Mouse (Mus musculus) stomach, embryonic 14.5 days (tissue): Measurements from ENCODE around the gene Azgp1. TPM values are rescaled to one million over a fixed set of nuclear protein-coding genes. Genes with fewer than 3 reads are reported as not detected.
"Not testable (repeated sequence)": the region's sequence is repeated elsewhere in the genome, so short reads cannot be mapped to it uniquely, and the experiment has no call there.

Experiments
- ATAC-seq: fragments of 200-750 bp; cut with Nextera tagmentation; 2 replicates; pipeline ENCODE4 v1.8.0; 2017; ENCODE audit warnings: low read depth, moderate TSS enrichment; ENCODE audit not compliant: insufficient number of reproducible peaks, insufficient read depth, low FRiP score
- H3K27ac ChIP-seq: fragments of 300-500 bp; sonication (generic); 2 replicates; pipeline ENCODE4 v1.5.1; 2014; ENCODE audit warnings: mild to moderate bottlenecking, low read length, moderate library complexity, mixed read lengths
- H3K27me3 ChIP-seq: fragments of 300-500 bp; sonication (generic); 2 replicates; pipeline ENCODE4 v1.6.1; 2014; ENCODE audit warnings: low read length, control low read depth, mixed read lengths; ENCODE audit not compliant: control insufficient read depth, insufficient read depth
- H3K36me3 ChIP-seq: fragments of 300-500 bp; sonication (generic); 2 replicates; pipeline ENCODE4 v1.6.1; 2014; ENCODE audit warnings: mild to moderate bottlenecking, control low read depth, low read length, moderate library complexity, mixed read lengths; ENCODE audit not compliant: control insufficient read depth, insufficient read depth
- H3K4me1 ChIP-seq: fragments of 300-500 bp; sonication (generic); 2 replicates; pipeline ENCODE4 v1.6.1; 2014; ENCODE audit warnings: low read length, control low read depth, mixed read lengths; ENCODE audit not compliant: control insufficient read depth, insufficient read depth
- H3K4me2 ChIP-seq: fragments of 300-500 bp; sonication (generic); replicated peaks from 2 replicates; pipeline ENCODE4 v1.6.1; 2014; ENCODE audit warnings: low read depth, low read length, control low read depth
- H3K4me3 ChIP-seq: fragments of 300-500 bp; sonication (generic); 2 replicates; pipeline ENCODE4 v1.5.1; 2014; ENCODE audit warnings: low read depth, low read length, control low read depth
- H3K9ac ChIP-seq: fragments of 300-500 bp; sonication (generic); replicated peaks from 2 replicates; pipeline ENCODE4 v1.6.1; 2014; ENCODE audit warnings: low read depth, mild to moderate bottlenecking, control low read depth, low read length, moderate library complexity, mixed read lengths
- H3K9me3 ChIP-seq: fragments of 300-500 bp; sonication (generic); 2 replicates; pipeline ENCODE4 v1.6.1; 2016; ENCODE audit warnings: low read depth, low read length, control low read depth; ENCODE audit not compliant: control insufficient read depth
- WGBS: fragments of 180-500 bp; shearing (Covaris S2); extraction: QIAGEN DNeasy Blood & Tissue Kit; methylation state at CpG from one replicate; pipeline ENCODE4 v1.1.7; 2014; 5-methylcytosine and 5-hydroxymethylcytosine counted together
- polyA plus RNA-seq: library from polyadenylated mRNA; unstranded; fragments of >200 nt; fragmentation: Nextera tagmentation; extraction: Ambion mirVana; gene quantifications from 2 replicates; pipeline ENCODE4 v1.2.1, GENCODE M21; 2014

The Azgp1 gene
- not detected in 2 replicates for polyA plus RNA-seq

DNA sequence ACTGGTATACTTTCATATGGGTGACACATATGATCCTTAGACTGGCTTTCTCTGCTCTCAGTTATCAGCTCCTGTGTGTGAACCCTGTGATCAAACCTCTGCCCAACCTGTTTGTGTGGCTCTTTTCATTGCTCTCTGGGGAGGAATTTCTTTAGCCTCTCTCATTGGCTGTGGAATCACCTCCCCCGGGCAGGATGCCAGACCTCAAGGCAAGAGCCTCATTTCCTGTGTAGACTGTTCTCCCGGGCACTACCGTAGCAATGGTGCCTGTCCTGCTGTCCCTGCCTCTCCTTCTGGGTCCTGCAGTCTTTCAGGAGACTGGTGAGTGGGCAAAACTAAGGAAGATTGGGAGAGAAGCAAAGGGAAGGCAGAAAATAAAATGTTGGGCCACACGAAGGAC is at the start of gene Azgp1:
TSS of gene Azgp1 (plus strand) at position 221 of the 400 bp plus-strand sequence.
- H3K4me1 ChIP-seq = no peaks in the 10 kb centered on the region
- no peak within 1 kb of the TSS for H3K4me2 ChIP-seq
- no peak within 1 kb of the TSS for H3K9ac ChIP-seq
- ATAC-seq = no peak
- WGBS = 73% methylated on average over 4 of the region's 4 CpGs
- no peak within 1 kb of the TSS for H3K27ac ChIP-seq
- no peaks in the 10 kb centered on the region for H3K27me3 ChIP-seq
- no peaks in the 10 kb centered on the region for H3K9me3 ChIP-seq
- no peak within 1 kb of the TSS for H3K4me3 ChIP-seq
- no peaks in the 10 kb centered on the region for H3K36me3 ChIP-seq

- H3K4me1 ChIP-seq, H3K36me3 ChIP-seq, H3K9ac ChIP-seq, H3K27ac ChIP-seq, H3K4me3 ChIP-seq, H3K9me3 ChIP-seq, ATAC-seq, H3K4me2 ChIP-seq, H3K27me3 ChIP-seq: not testable (repeated sequence)
- 55% methylated on average over 2 of the region's 2 CpGs for WGBS
These were observed 47.4 kb upstream of the Azgp1 start for GRCm38 (mm10) chr5:137933934-137934333.

- no peak for ATAC-seq
- Histone ChIP-seq H3K9ac (no peak overlapping the region), H3K27ac (no peak overlapping the region), H3K36me3 (no peaks in the 10 kb centered on the region), H3K4me3 (no peak overlapping the region), H3K4me1 (no peaks in the 10 kb centered on the region), H3K4me2 (no peak overlapping the region), H3K27me3 (no peaks in the 10 kb centered on the region), H3K9me3 (no peaks in the 10 kb centered on the region)
- 87% methylated on average over 2 of the region's 2 CpGs for WGBS
These were observed 44.8 kb upstream of the Azgp1 start for GRCm38 (mm10) chr5:137936486-137936885.

DNA sequence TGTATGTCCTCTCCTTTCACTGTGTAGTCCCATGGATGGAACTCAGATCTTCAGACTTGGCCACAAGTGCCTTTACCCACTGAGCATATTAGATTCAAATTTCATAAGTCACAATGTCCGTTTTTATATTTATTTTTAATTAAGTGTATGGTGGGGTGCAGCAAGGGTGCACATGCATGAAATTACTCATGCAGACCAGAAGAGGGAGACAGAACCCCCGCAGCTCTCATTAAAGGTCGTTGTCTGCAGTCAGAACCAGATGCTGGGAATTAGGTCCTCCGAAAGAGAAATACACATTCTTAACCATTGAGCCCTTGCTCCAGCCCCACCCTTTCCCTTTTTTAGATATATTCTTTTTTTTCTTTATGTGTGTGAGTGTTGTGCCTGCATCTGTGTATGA is 44.1 kb upstream of the Azgp1 start:
- Histone ChIP-seq H3K27ac (no peak overlapping the region), H3K36me3 (no peaks in the 10 kb centered on the region), H3K4me2 (no peak overlapping the region), H3K9me3 (no peaks in the 10 kb centered on the region), H3K4me1 (no peaks in the 10 kb centered on the region), H3K27me3 (no peaks in the 10 kb centered on the region), H3K9ac (no peak overlapping the region), H3K4me3 (no peak overlapping the region)
- ATAC-seq = no peak
- 64% methylated on average over 4 of the region's 4 CpGs for WGBS

DNA sequence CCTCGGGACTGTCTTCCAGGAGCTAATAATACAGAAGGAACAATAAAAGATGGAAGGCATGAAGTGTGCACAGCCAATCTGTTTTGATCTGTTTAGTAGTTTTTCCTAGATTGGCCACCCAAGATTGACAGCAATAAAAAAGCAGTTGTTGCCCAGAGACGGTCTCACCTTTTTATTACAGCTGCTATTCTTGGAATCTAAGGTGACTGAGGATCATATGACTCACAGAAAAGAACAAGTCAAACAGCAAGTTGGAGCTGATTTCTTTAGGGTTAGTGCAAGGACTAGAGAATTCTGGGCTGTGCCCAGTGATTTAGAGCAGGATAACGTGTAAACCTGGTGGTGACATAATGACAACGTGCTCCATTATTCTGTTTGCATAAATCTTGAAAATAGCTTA is 40.4 kb upstream of the Azgp1 start:
- no peak overlapping the region for H3K9ac ChIP-seq
- H3K9me3 ChIP-seq = no peaks in the 10 kb centered on the region
- H3K4me2 ChIP-seq = no peak overlapping the region
- no peak overlapping the region for H3K4me3 ChIP-seq
- WGBS = 61% methylated on average over 4 of the region's 4 CpGs
- ATAC-seq = no peak
- no peaks in the 10 kb centered on the region for H3K36me3 ChIP-seq
- no peak overlapping the region for H3K27ac ChIP-seq
- H3K4me1 ChIP-seq = no peaks in the 10 kb centered on the region
- H3K27me3 ChIP-seq = no peaks in the 10 kb centered on the region

DNA sequence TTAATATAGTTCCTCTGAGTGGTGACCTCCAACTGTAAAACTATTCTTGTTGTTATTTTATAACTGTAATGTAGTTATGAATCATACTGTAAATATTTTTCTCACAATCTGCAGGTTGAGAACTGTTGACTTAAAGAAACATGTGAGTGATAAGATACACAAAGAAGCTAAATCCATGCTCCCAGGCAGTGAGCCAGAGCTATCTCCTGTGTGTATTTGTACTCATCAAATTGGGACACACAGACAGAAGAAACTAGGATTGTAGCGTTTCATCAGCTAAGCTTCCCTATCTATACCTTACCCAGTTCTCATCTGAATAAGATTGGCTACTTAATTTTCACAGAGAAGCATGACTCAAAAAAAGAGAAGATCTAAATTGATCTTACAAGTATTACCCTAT is 38.2 kb upstream of the Azgp1 start:
- Histone ChIP-seq H3K9ac (no peak overlapping the region), H3K27me3 (no peaks in the 10 kb centered on the region), H3K9me3 (no peaks in the 10 kb centered on the region), H3K36me3 (no peaks in the 10 kb centered on the region), H3K4me2 (no peak overlapping the region), H3K4me1 (no peaks in the 10 kb centered on the region), H3K4me3 (no peak overlapping the region), H3K27ac (no peak overlapping the region)
- WGBS = 65% methylated on average over 1 of the region's 1 CpGs
- no peak for ATAC-seq

DNA sequence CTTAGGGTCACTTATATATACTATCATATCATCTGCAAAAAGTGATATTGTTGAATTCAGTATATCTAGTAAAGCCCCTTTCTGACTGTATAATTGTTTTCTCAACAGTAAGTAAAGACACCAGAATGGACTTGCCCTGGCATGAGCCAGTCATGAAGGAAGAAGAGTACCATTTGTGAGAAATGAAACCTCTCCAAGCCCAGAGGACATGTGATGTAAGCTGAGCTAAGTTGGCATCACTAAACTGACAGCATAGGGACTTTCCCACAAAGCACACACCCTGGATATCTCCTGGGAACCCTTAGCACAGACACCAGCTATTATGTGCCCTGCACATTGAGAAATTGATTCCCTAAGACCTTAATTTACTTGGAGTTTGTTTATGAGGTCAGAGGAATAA is 34.0 kb upstream of the Azgp1 start:
- Histone ChIP-seq H3K27me3 (no peaks in the 10 kb centered on the region), H3K4me1 (no peaks in the 10 kb centered on the region), H3K4me3 (no peak overlapping the region), H3K9ac (no peak overlapping the region), H3K4me2 (no peak overlapping the region), H3K9me3 (no peaks in the 10 kb centered on the region), H3K27ac (no peak overlapping the region), H3K36me3 (no peaks in the 10 kb centered on the region)
- ATAC-seq = no peak

DNA sequence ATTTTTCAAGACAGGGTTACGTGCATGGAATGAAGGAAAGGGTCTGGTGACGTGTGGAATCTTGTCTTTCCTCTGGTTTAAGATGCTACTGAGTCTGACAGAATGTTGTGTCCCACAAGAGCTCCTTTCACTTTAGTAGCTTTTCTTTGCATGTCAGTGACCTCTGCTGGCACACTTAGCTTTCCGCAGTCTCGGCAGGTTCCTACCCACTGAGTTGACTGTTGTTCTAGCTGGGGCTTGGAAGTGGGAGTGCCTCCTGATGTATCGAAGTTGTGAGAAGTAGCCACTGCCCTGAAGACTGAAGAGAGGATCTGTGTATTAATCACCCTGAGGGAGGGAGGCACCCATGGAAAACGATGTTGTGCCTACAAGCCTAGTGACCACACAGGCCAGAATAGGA is 30.1 kb upstream of the Azgp1 start:
- ATAC-seq = no peak
- 31% methylated on average over 6 of the region's 6 CpGs for WGBS
- H3K4me2 ChIP-seq = no peak overlapping the region

GRCm38 (mm10) chr5:137956404-137956803 is 24.9 kb upstream of the Azgp1 start:
- Histone ChIP-seq H3K36me3 (no peaks in the 10 kb centered on the region), H3K9me3 (no peaks in the 10 kb centered on the region), H3K27ac (no peak overlapping the region), H3K4me1 (no peaks in the 10 kb centered on the region), H3K4me3 (no peak overlapping the region), H3K9ac (no peak overlapping the region), H3K4me2 (no peak overlapping the region), H3K27me3 (no peaks in the 10 kb centered on the region)
- 89% methylated on average over 3 of the region's 3 CpGs for WGBS
- ATAC-seq = no peak

More for the DNA sequence above, 30.1 kb upstream of the Azgp1 start:
- no peaks in the 10 kb centered on the region for H3K36me3 ChIP-seq
- no peaks in the 10 kb centered on the region for H3K9me3 ChIP-seq
- H3K9ac ChIP-seq = no peak overlapping the region
- no peak overlapping the region for H3K4me3 ChIP-seq
- no peaks in the 10 kb centered on the region for H3K27me3 ChIP-seq
- no peak overlapping the region for H3K27ac ChIP-seq
- no peaks in the 10 kb centered on the region for H3K4me1 ChIP-seq
